Mouse (Mus musculus) Patski (cell line): ENCODE measurements around the gene Tdgf1. TPM values are rescaled to one million over a fixed set of nuclear protein-coding genes. Genes with fewer than 3 reads are reported as not detected.

Experiments used
- ATAC-seq: fragments of 100-300 bp; one replicate; pipeline ENCODE4 v1.8.0; 2021
- CTCF ChIA-PET: fragments of 350-600 bp; sonication (Branson Sonifier 250); formaldehyde crosslinking; loops from one replicate; lab custom pipeline; 2022; ENCODE audit warnings: inconsistent platforms; lab: Charles Lee
- POLR2A ChIA-PET: fragments of 350-600 bp; sonication (Branson Sonifier 250); formaldehyde crosslinking; loops from one replicate; lab custom pipeline; 2022; ENCODE audit warnings: antibody characterized with exemption, inconsistent platforms; lab: Charles Lee
- DNase-seq: peaks from one replicate; pipeline ENCODE4 v3.0.0-alpha.2; 2011; ENCODE audit warnings: low read depth, low spot score
- H3K27me3 ChIP-seq: fragments of 371-371 bp; one replicate; pipeline ENCODE4 v1.5.1; 2021
- CTCF ChIP-seq: fragments of 100-300 bp; IDR thresholded peaks from one replicate; pipeline ENCODE4 v1.5.1; 2021
- in situ Hi-C: fragments of 300-500 bp; cut with MboI; formaldehyde crosslinking; loops from 3 replicates; pipeline ENCODE4 v1.11.1; 2018; ENCODE audit warnings: low pct_unique_long_range_greater_than_20kb, mixed read lengths
- polyA plus RNA-seq: library from polyadenylated mRNA; unstranded; gene quantifications from one replicate; pipeline ENCODE4 v1.2.3, GENCODE M21; 2021

Gene Tdgf1
- polyA plus RNA-seq, 1 experiment from 2014 or later, result not detected

- no peak for TF ChIP-seq CTCF
- no peak for DNase-seq
Observed at GRCm38 (mm10) chr9:110896595-110896994, 49.4 kb downstream of the Tdgf1 start.

GRCm38 (mm10) chr9:110895994-110896393, 50.0 kb downstream of the Tdgf1 start:
- POLR2A ChIA-PET, result no interaction called here
- in situ Hi-C loops, result no loop called here
- TF ChIP-seq CTCF, result no peak
- CTCF ChIA-PET, result no interaction called here
- no peak for DNase-seq
- H3K27me3 ChIP-seq, result no peaks in the 10 kb centered on the region
- ATAC-seq, result no peak

More at GRCm38 (mm10) chr9:110896595-110896994, 49.4 kb downstream of the Tdgf1 start:
- ChIA-PET CTCF (no interaction called here), POLR2A (no interaction called here)
- H3K27me3 ChIP-seq, result no peaks in the 10 kb centered on the region
- no peak for ATAC-seq
- in situ Hi-C loops, result no loop called here

GRCm38 (mm10) chr9:110895507-110895906, 50.5 kb downstream of the Tdgf1 start:
- TF ChIP-seq CTCF, result no peak
- no peaks in the 10 kb centered on the region for H3K27me3 ChIP-seq
- in situ Hi-C loops, result no loop called here
- ATAC-seq, result no peak
- ChIA-PET CTCF (interaction anchor here (1.0 kb wide), 1 partner anchor 48 kb away, joined by 3 read pairs; no protein-coding TSS in a partner anchor), POLR2A (interaction anchor here (0.9 kb wide), 1 partner anchor 15 kb away, joined by 3 read pairs; no protein-coding TSS in a partner anchor)
- no peak for DNase-seq

- ChIA-PET CTCF (no interaction called here), POLR2A (no interaction called here)
- no peaks in the 10 kb centered on the region for H3K27me3 ChIP-seq
- in situ Hi-C loops, result no loop called here
- TF ChIP-seq CTCF, result no peak
- no peak for ATAC-seq
- DNase-seq, result no peak
Observed at GRCm38 (mm10) chr9:110893429-110893828, 52.5 kb downstream of the Tdgf1 start.

GRCm38 (mm10) chr9:110892552-110892951, 53.4 kb downstream of the Tdgf1 start:
- in situ Hi-C loops, result no loop called here
- TF ChIP-seq CTCF, result no peak
- ChIA-PET POLR2A (no interaction called here), CTCF (interaction anchor here (1.9 kb wide), 1 partner anchor 30 kb away, joined by 7 read pairs; no protein-coding TSS in a partner anchor)
- DNase-seq (no peak), ATAC-seq (no peak)
- no peaks in the 10 kb centered on the region for H3K27me3 ChIP-seq

- no peak for TF ChIP-seq CTCF
- in situ Hi-C loops, result no loop called here
- ChIA-PET POLR2A (interaction anchor here (1.4 kb wide), 1 partner anchor 11 kb away, joined by 4 read pairs; the partner anchor contains the start of genes Als2cl and Tmie), CTCF (interaction anchor here (1.1 to 1.9 kb wide), 2 partner anchors 10 to 31 kb away, joined by 4 to 7 read pairs; no protein-coding TSS in a partner anchor)
- no peaks in the 10 kb centered on the region for H3K27me3 ChIP-seq
- ATAC-seq (no peak), DNase-seq (no peak)
Observed at GRCm38 (mm10) chr9:110891077-110891828, 54.7 kb downstream of the Tdgf1 start.

- in situ Hi-C loops, result no loop called here
- ChIA-PET CTCF (interaction anchor here (1.0 to 1.1 kb wide), 2 partner anchors 9 to 46 kb away, joined by 3 to 4 read pairs; no protein-coding TSS in a partner anchor), POLR2A (interaction anchor here (1.4 kb wide), 1 partner anchor 10 kb away, joined by 4 read pairs; the partner anchor contains the start of genes Als2cl and Tmie)
- DNase-seq (no peak), ATAC-seq (no peak)
- no peak for TF ChIP-seq CTCF
- no peaks in the 10 kb centered on the region for H3K27me3 ChIP-seq
Observed at GRCm38 (mm10) chr9:110890026-110890783, 55.8 kb downstream of the Tdgf1 start.

Other genes starting within 250 kb of the Tdgf1 start
- gene Myl3, start 204.3 kb downstream of the Tdgf1 start, polyA plus RNA-seq, result 0.19 TPM
- gene Pth1r, start 199.0 kb downstream of the Tdgf1 start, polyA plus RNA-seq, result 9.9 TPM
- gene Prss42, start 148.0 kb downstream of the Tdgf1 start, polyA plus RNA-seq, result not detected
- gene Prss44, start 132.2 kb downstream of the Tdgf1 start, polyA plus RNA-seq, result not detected
- not detected for gene Prss43, start 119.5 kb downstream of the Tdgf1 start, polyA plus RNA-seq
- not detected for gene Prss45, start 111.6 kb downstream of the Tdgf1 start, polyA plus RNA-seq
- 2.4 TPM for gene Prss46, start 101.7 kb downstream of the Tdgf1 start, polyA plus RNA-seq
- 0.13 TPM for gene Prss50, start 88.2 kb downstream of the Tdgf1 start, polyA plus RNA-seq
- gene Als2cl, start 66.3 kb downstream of the Tdgf1 start, polyA plus RNA-seq, result 69.4 TPM
- gene Tmie, start 66.0 kb downstream of the Tdgf1 start, polyA plus RNA-seq, result 5.1 TPM
- not detected for gene Fam240a, start 29.3 kb downstream of the Tdgf1 start, polyA plus RNA-seq
- gene Lrrc2, start 5.4 kb upstream of the Tdgf1 start, polyA plus RNA-seq, result not detected
- 0.04 TPM for gene Rtp3, start 44.4 kb upstream of the Tdgf1 start, polyA plus RNA-seq
- gene Ltf, start 73.1 kb upstream of the Tdgf1 start, polyA plus RNA-seq, result 0.63 TPM
- 0.45 TPM for gene Ccrl2, start 111.4 kb upstream of the Tdgf1 start, polyA plus RNA-seq
- gene Lrrfip2, start 171.4 kb upstream of the Tdgf1 start, polyA plus RNA-seq, result 85.9 TPM